Mouse (Mus musculus) stomach, embryonic 16.5 days (tissue): Measurements from ENCODE around the gene Wdr34. TPM values are rescaled to one million over a fixed set of nuclear protein-coding genes. Genes with fewer than 3 reads are reported as not detected.
"Not testable (repeated sequence)": the region's sequence is repeated elsewhere in the genome, so short reads cannot be mapped to it uniquely, and the experiment has no call there.

Experiments used
- ATAC-seq: fragments of 200-750 bp; cut with Nextera tagmentation; 2 replicates; pipeline ENCODE4 v1.8.0; 2017; ENCODE audit warnings: moderate number of reproducible peaks, moderate TSS enrichment; ENCODE audit not compliant: insufficient read depth, low FRiP score
- H3K27ac ChIP-seq: fragments of 300-500 bp; sonication (generic); 2 replicates; pipeline ENCODE4 v1.5.1; 2014; ENCODE audit warnings: low read length
- H3K27me3 ChIP-seq: fragments of 300-500 bp; sonication (generic); 2 replicates; pipeline ENCODE4 v1.6.1; 2014; ENCODE audit warnings: low read length, control low read depth, mixed read lengths; ENCODE audit not compliant: control insufficient read depth, insufficient read depth
- H3K36me3 ChIP-seq: fragments of 300-500 bp; sonication (generic); 2 replicates; pipeline ENCODE4 v1.6.1; 2014; ENCODE audit warnings: low read length; ENCODE audit not compliant: control insufficient read depth, insufficient read depth
- H3K4me1 ChIP-seq: fragments of 300-500 bp; sonication (generic); 2 replicates; pipeline ENCODE4 v1.6.1; 2014; ENCODE audit warnings: low read length, control low read depth, mixed read lengths; ENCODE audit not compliant: control insufficient read depth, insufficient read depth
- H3K4me2 ChIP-seq: fragments of 300-500 bp; sonication (generic); 2 replicates; pipeline ENCODE4 v1.6.1; 2014; ENCODE audit warnings: low read depth, low read length, mixed read lengths
- H3K4me3 ChIP-seq: fragments of 300-500 bp; sonication (generic); replicated peaks from 2 replicates; pipeline ENCODE4 v1.5.1; 2014; ENCODE audit warnings: mild to moderate bottlenecking, low read length
- H3K9ac ChIP-seq: fragments of 300-500 bp; sonication (generic); 2 replicates; pipeline ENCODE4 v1.6.1; 2014; ENCODE audit warnings: low read length
- H3K9me3 ChIP-seq: fragments of 300-500 bp; sonication (generic); replicated peaks from 2 replicates; pipeline ENCODE4 v1.6.1; 2016; ENCODE audit warnings: low read length, control low read depth; ENCODE audit not compliant: control insufficient read depth
- WGBS: fragments of 180-500 bp; shearing (Covaris S2); extraction: QIAGEN DNeasy Blood & Tissue Kit; methylation state at CpG from one replicate; pipeline ENCODE4 v1.1.7; 2014; 5-methylcytosine and 5-hydroxymethylcytosine counted together
- polyA plus RNA-seq: library from polyadenylated mRNA; unstranded; fragments of >200 nt; fragmentation: Nextera tagmentation; extraction: Ambion mirVana; gene quantifications from 2 replicates; pipeline ENCODE4 v1.2.1, GENCODE M21; 2015

The Wdr34 gene
- polyA plus RNA-seq, 1 experiment from 2014 or later = 26.1 TPM

DNA sequence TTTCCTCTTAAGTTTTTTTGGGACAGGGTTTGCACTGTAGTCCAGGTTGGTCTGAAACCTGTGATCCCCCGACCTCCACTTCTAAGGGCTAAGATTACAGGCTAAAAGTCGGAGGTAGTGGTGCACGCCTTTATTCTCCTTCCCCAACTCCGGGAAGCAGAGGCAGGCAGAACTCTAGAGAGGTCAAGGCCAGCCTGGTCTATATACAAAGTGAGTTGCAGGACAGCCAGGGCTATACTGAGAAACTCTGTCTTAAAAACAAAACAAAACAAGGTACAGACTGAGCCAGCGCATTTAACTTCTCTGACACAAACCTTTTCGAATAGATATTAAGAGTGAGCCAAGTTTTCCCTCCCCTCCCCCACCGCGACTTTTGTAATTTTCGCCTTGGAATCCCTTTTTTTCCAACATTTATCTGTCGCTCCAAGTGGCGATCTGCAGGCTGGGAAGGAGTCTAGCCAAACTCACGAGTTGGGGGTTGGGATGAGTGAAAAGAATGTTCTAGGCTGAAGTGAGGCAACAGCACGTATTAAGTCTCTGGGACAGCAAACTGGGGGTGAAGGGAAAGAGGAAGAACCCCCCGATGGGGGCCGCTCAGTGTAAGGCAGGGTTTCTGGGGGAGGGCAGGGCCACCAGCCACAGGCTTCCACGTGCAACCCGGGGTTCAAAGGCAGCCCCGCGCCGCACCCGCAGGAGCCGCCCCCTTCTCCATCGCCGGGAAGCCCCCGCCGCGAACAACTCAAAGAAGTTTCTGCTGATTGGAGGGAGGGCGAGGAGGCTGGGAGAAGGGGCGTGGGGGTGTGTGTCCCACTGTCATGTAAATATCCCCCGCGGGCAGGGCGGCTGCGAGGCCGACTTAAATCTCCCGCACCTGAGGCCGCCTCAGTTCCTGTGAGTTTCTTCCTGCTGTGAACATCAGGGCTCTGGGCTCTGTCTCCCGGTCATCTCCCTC, 12.8 kb upstream of the Wdr34 start:
- ATAC-seq = peak; percentile 1; the same call in 1 of the 2 replicates
- Histone ChIP-seq H3K4me3 (peak overlapping the region; percentile 63), H3K27me3 (no peaks in the 10 kb centered on the region), H3K4me1 (peaks cover 24% of the 10 kb centered on the region), H3K36me3 (no peaks in the 10 kb centered on the region), H3K4me2 (peak overlapping the region; percentile 77), H3K9me3 (no peaks in the 10 kb centered on the region), H3K9ac (peak overlapping the region; percentile 85), H3K27ac (peak overlapping the region; percentile 97)
- WGBS = 7% methylated on average over 37 of the region's 37 CpGs

DNA sequence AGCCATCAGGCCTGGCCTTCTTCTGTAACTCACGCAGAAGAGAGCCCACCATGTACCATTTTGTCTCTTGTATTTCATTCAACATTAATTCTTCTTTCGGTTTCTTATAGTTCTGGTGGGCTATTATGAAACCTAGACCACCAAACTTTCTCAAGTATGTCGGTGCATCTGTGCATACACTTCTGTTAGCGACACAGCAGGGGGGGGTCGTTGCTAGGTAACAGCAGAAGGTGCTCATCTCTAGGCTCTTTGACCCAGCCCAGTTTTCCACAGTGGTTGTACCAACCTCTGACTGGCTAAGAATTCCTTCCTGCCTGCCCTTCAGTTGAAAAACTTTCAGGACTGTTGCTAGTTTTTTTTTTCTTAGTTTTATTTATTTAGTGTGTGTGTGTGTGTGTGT, 9.7 kb upstream of the Wdr34 start:
- Histone ChIP-seq H3K4me1 (peaks cover 4% of the 10 kb centered on the region), H3K9ac (no peak overlapping the region), H3K4me2 (no peak overlapping the region), H3K9me3 (no peaks in the 10 kb centered on the region), H3K27ac (no peak overlapping the region), H3K36me3 (no peaks in the 10 kb centered on the region), H3K27me3 (no peaks in the 10 kb centered on the region), H3K4me3 (no peak overlapping the region)
- ATAC-seq = no peak
- WGBS = 60% methylated on average over 5 of the region's 5 CpGs

DNA sequence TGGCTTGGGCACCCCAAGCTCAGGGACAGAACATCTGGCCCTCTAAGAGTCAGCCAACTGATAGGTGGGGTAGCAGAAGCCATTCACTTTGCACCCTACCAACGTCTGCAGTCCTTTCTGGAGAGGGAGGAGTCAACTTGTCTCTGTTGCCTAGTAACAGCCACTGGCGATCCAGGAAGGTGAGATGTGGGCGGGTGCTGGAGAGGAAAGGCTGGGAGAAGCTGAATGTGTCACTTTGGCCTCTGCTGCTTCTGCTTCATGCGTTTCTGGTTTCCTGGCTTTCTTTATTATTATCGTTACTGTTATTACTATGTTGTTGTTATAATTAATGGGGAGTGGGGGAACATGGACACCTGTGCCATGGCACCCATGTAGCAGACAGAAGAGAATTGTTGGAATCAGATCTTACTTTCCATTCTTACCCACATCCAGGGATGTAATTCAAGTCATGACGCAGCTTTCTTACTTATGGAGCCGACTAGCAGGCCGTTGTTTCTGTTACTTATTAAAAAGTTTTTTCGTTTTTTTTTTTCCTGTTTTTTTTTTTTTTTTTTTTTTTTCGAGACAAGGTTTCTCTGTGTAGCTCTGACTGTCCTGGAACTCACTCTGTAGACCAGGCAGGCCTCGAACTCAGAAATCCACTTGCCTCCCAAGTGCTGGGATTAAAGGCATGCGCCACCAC, 8.7 kb upstream of the Wdr34 start, which contains the start of gene Set:
Gene Set, plus strand, starts transcription at position 156 of the 682 bp plus-strand sequence.
- Histone ChIP-seq H3K4me1 (no peaks in the 10 kb centered on the region), H3K27ac (no peak within 1 kb of the TSS), H3K4me3 (no peak within 1 kb of the TSS), H3K4me2 (no peak within 1 kb of the TSS), H3K36me3 (no peaks in the 10 kb centered on the region), H3K9me3 (no peaks in the 10 kb centered on the region), H3K27me3 (no peaks in the 10 kb centered on the region), H3K9ac (no peak within 1 kb of the TSS)
- no peak for ATAC-seq
- 41% methylated on average over 11 of the region's 12 CpGs for WGBS

DNA sequence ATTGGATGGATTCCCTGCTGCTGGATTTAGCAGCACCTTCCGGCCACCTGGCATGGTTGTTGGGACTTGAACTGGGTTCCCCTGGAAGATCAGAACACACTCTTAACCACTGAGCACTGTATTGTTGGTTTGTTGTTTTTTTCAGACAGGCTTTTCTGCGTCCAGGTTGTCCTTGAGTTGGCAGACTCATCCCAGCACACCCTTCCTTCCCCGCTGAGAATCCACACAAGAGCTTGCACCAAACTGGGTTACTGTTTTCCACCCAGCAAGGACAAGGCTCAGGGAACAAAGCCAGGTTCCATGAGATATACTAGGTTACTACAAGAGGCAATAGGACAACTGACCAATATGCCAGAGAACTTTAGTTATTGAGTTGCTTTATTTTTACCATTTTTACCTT, 8.1 kb upstream of the Wdr34 start:
- 80% methylated on average over 3 of the region's 3 CpGs for WGBS
- Histone ChIP-seq H3K4me3 (no peak overlapping the region), H3K4me2 (no peak overlapping the region), H3K27me3 (no peaks in the 10 kb centered on the region), H3K4me1 (no peaks in the 10 kb centered on the region), H3K9me3 (no peaks in the 10 kb centered on the region), H3K27ac (no peak overlapping the region), H3K9ac (no peak overlapping the region), H3K36me3 (no peaks in the 10 kb centered on the region)
- ATAC-seq = no peak

DNA sequence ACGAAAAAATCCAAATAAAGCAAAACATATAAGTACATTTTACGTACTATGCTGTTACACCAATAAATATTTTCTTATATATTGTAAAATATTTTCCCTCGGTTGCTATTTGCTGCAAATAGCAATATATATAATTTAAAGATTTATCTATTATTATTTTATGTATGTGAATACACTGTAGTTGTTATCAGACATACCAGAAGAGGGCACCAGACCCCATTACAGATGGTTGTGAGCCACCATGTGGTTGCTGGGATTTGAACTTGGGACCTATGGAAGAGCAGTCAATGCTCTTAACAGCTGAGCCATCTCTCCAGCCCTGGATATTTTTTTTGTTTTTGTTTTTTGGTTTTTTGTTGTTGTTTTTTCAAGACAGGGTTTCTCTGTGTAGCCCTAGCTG, 6.6 kb upstream of the Wdr34 start:
- not testable (repeated sequence) for H3K9ac ChIP-seq, H3K4me1 ChIP-seq, H3K4me2 ChIP-seq, ATAC-seq, H3K9me3 ChIP-seq, H3K36me3 ChIP-seq, H3K4me3 ChIP-seq, H3K27me3 ChIP-seq, H3K27ac ChIP-seq
- 92% methylated on average over 3 of the region's 3 CpGs for WGBS

DNA sequence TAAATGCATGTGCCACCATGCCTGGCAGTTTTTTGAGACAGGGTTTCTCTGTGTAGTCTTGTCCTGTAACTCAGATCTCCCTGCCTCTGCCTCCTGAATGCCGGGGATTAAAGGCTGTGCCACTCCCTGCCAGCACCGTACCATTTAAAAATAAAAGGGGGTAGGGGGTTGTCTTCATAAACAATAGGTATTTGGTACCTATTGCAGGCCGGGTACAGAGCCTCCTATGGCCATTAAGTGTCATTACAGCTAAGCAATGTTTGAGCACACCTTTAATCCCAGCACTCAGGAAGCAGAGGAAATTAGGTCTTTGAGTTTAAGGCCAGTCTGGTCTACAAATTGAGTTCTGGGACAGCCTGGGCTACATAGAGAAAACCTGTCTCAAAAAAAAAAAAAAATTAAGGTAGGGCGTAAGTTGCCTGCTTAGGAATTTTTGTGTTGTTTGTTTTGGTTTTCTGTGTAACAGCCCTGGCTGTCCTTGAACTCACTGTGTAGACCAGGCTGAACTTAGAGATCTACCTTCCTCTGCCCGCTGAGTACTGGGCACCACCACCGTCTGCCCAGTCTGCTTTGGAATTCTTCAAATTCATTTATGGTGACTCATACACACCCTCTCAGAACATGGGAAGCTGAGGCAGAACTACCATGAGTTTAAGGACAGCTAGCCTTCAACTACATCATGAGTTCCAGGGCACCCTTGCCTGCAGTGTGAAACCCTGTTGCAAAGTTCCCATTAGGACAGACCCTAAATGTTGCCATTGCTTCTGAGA, 3.5 kb upstream of the Wdr34 start:
- Histone ChIP-seq H3K27ac (no peak overlapping the region), H3K9ac (no peak overlapping the region), H3K36me3 (no peaks in the 10 kb centered on the region), H3K9me3 (no peaks in the 10 kb centered on the region), H3K27me3 (no peaks in the 10 kb centered on the region), H3K4me3 (no peak overlapping the region), H3K4me2 (no peak overlapping the region), H3K4me1 (0 out of 2 replicates have a peak, but pooled peaks cover 7% of the 10 kb centered on the region)
- ATAC-seq = no peak
- 37% methylated on average over 6 of the region's 6 CpGs for WGBS

DNA sequence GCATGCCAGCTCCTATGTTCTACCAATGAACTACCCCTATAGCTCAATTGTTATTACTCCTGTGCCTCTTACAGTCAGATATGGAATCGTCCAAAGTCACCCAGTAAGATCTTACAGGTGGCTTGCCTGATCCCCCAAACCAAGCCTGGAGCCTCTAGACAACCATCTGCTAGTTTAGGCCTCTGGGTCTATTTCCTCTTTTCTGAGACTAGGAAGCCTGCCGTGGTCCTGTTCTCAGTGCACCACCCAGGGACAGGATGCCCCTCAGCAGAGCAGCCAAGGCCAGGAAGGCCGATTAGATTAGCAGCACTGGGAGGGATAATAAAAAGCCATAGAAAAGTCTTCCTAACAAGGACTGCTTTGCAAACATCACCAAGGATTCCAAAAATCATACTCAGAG, 1.1 kb upstream of the Wdr34 start:
- H3K27me3 ChIP-seq = no peaks in the 10 kb centered on the region
- no peaks in the 10 kb centered on the region for H3K36me3 ChIP-seq
- 0 out of 2 replicates have a peak, but pooled peaks cover 7% of the 10 kb centered on the region for H3K4me1 ChIP-seq
- H3K9ac ChIP-seq = no peak overlapping the region
- H3K27ac ChIP-seq = no peak overlapping the region
- no peak overlapping the region for H3K4me2 ChIP-seq
- 78% methylated on average over 3 of the region's 3 CpGs for WGBS
- H3K4me3 ChIP-seq = no peak overlapping the region
- no peak for ATAC-seq
- H3K9me3 ChIP-seq = no peaks in the 10 kb centered on the region

DNA sequence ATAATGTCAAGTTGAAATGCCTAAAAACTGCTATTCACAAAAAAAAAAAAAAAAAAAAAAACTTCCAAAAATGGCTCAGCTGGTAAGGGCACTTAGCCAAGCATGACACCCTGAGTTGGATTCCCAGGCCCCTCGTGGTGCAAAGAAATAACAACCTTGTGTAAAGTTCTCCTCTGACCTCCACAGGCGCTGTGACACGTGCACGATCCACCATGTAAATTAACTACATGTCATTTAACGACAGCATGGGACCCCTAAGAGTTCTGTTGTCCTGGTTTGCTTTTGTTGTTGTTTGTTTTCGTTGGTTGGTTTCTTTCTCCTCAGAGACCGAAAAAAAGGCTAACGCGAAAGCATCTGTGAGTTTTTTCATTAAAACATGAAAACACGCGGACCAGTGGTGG, 580 bp downstream of the Wdr34 start:
- Histone ChIP-seq H3K4me2 (peak overlapping the region; percentile 61), H3K9ac (peak overlapping the region; percentile 82), H3K27ac (peak overlapping the region; percentile 95), H3K36me3 (no peaks in the 10 kb centered on the region), H3K4me1 (0 out of 2 replicates have a peak, but pooled peaks cover 7% of the 10 kb centered on the region), H3K27me3 (no peaks in the 10 kb centered on the region), H3K4me3 (peak overlapping the region; percentile 73), H3K9me3 (no peaks in the 10 kb centered on the region)
- 51% methylated on average over 11 of the region's 11 CpGs for WGBS
- no peak for ATAC-seq
